Mouse (Mus musculus) R1 (cell line): ENCODE data around the gene Prkd3.

ENCODE experiments used
- DNase-seq: peaks from one replicate; pipeline ENCODE4 v3.0.0-alpha.2; 2018; ENCODE audit warnings: low read depth, low spot score

Gene Prkd3

GRCm38 (mm10) chr17:79020208-79020983, at the start of gene Prkd3:
Prkd3 (minus strand) TSS chr17:79020816.
- peak; percentile 70 for DNase-seq

DNA sequence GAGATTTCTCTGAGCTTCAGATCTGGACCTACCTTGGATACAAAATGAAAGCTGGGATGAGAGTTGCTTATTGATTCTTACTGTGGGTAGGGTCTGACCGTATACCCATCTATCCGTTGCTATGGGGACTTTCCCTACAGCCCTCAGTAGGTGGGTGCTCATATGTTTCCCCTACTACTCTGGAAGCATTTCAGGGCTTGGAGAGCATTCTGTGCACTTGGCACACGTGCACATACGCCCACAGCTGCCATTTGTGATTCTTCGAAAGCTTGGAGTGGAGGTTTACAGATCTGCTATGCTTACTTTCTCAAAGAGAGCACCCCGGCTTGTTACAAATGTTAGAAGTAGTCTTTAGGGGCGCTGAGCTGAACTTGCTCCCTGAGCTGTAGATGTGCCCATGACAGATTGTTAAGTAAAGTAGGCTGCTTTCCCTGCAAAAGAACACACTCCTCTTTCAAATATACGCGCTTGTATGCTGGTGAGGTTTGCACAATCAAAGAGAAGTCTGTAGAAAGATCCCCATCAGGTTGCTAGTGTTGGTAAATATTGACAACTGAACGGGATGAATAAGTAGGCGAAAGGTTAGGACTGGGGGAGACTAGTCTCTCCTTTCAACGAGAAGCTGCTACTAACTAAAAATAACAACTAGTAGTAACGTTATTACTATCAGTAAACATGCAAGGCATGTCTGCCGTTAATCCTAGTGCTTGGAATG, 49.3 kb upstream of the Prkd3 start:
- peak; percentile 36 for DNase-seq

DNA sequence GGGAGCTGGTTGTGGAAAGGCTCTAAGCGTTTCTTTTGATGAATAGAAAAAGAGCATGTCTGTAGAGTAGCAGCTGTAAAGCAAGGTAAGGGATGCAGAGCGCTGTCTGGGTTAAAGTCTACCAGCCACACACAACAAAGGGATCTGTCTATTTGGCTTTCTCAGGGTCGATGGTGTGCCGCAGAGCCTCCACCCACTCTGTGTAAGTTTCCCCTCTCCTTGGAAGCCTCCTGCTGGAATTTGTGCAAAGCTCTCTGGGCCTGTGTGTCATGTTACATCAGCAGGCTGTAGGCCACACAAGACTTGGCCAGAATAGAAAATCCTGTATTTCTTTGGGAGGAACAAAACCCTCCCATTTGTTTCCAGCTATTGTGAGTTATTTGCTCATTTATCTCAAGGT, 48.4 kb upstream of the Prkd3 start:
- DNase-seq = peak; percentile 61

DNA sequence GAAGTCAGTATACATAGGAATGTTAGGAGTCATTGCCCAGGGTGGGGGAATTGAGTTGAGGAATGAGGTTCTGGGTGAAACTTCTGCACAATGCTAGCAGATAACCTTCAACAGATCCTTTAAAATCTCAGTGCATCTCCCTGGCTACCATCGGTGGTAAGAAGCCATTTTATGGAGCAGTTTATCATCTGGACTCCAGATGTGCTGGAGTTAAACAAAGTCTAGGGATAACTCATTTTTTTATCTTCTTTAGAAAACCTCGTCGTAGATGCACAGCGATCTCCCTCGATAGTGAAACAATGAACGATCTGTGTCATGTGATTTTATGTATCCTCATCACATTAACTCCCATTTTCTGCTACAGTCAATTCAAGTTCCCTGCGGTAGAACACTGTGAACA, 48.0 kb upstream of the Prkd3 start:
- no peak for DNase-seq

- DNase-seq = peak; percentile 5
Observed at GRCm38 (mm10) chr17:79064250-79064649, 43.6 kb upstream of the Prkd3 start.

DNA sequence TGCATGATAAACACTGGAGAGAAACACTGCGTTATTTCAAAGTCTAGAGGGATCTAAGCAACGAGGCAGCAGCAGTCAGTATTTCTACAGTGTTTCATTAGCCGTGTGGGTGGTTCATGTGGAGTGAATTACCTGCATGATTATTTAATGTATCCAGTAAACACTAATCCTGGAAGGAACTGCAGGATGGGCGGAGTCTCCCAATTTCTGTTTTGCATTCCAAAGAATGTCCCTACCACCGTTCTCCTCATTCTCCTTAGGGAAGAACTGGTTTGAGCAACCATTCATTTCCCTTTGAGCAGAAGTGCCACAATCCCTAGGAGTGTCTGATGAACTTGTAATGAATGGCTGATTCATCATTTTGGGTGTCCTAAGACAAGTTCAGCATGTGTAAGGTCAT, 39.6 kb upstream of the Prkd3 start:
- peak; percentile 67 for DNase-seq

GRCm38 (mm10) chr17:79058271-79058670, 37.7 kb upstream of the Prkd3 start:
- no peak for DNase-seq

DNA sequence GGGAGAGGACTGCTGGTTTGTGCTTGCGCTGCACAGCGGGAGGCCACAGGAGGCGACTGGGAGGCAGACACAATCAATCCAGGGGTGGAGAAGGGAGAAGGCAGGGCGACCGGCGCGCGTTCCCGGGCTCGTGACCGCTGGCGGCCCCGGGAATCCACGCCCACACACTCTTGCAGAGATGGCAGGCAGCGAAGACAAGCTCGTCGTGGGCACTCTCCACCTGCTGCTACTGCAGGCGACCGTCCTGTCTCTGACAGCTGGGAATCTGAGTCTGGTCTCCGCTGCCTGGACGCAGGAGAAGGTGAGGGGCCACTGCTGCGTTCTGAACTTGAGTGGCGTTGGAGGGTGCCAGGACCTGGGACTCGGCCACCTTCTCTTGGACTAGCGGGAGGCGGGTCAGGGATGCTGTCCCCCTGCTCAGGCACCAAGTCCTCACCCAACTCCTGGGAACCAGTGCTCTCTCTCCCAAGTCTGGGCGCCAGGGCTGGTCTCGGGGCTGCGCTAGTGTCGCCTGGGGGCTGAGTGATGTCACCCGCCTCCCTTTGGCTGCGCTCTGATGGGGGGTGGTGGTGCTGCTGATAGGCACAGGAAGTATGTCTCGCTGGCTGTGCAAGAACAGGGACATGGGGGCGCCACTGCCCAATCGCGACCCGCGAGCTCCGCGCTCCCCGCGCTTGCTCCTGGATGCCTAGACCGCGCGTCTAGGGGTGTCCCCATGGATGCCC, 31.6 kb upstream of the Prkd3 start:
- peak; percentile 85 for DNase-seq

DNA sequence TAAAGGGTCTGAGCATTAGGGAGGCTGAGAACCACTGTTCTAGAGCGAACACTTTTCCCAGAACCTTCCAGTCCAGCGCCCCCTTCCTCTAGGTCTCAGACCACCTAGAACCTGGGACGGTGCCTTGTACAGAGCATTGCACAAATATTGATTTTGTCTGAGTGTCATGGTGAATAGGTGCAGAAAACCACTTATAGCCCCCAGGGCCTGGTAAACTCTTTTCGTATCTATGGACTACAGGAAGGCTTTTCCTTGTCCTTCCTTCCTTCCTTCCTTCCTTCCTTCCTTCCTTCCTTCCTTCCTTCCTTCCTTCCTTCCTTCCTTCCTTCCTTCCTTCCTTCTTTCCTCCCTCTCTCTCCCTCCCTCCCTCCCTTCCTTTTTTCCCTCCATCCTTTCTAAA, 31.0 kb upstream of the Prkd3 start, which contains the start of gene Qpct:
Gene Qpct (plus strand): TSS at position 301 of the 400 bp plus-strand sequence.
- DNase-seq = peak; percentile 18

GRCm38 (mm10) chr17:79043705-79044104, 23.1 kb upstream of the Prkd3 start:
- DNase-seq = no peak

GRCm38 (mm10) chr17:79039660-79040059, 19.0 kb upstream of the Prkd3 start:
- no peak for DNase-seq

- no peak for DNase-seq
Observed at GRCm38 (mm10) chr17:79032782-79033181, 12.2 kb upstream of the Prkd3 start.

DNA sequence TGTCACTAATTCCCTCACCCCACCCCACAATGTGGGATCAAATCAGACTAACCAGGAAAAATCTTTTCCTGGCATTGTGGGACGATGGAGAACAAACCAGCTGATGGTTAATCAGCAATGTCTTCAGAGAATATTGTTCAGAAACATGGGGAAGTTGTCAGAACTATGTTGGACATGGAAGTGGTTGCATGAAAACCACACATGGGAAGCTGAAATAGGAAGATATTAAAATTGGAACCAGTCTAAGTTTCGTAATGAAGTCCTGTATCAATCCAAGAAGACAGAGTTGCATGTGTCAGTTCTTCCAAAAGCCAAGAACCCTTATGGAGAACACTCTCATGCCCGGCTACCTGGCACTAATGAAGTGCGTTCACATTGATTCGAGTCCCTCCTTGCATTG, 11.0 kb upstream of the Prkd3 start:
- no peak for DNase-seq

- DNase-seq = no peak
Observed at GRCm38 (mm10) chr17:79029226-79029625, 8.6 kb upstream of the Prkd3 start.

DNA sequence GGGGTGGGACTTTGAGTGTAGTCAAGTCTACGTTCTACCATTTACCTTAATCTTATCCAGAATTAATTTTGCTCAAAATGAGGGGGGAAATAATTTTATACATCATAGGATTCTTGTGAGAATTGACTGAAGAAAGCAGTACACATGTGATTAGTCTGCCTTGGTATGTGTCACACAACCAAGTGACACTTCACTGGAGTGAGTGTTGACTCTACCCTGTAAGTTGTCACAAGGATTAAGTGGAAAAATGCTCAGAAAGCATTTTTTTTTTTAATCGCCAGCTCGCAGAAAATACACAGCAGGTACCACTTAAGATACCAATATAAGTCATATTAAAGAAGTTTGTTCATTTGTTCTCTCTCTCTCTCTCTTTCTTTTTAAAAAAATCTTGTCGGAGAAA, 3.9 kb upstream of the Prkd3 start:
- no peak for DNase-seq

DNA sequence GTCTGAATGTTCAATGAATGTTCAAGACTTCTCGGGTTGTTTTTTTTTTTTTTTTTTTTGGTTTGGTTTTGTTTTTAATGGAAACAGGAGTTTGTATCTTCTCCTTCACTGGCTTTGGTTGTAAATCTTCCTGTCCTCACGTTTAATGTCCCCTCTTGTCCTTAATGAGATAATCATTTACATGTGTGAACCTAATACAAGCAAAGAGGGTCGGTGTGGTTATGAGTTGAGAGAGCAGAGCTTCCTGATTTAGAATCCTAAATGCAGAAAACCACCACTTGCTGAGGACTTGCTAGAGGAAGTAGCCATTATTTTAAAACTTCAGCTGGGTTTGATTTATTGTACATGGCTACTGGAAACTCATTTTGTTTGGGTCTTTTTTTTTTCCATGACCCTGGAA, 2.1 kb upstream of the Prkd3 start:
- no peak for DNase-seq

DNA sequence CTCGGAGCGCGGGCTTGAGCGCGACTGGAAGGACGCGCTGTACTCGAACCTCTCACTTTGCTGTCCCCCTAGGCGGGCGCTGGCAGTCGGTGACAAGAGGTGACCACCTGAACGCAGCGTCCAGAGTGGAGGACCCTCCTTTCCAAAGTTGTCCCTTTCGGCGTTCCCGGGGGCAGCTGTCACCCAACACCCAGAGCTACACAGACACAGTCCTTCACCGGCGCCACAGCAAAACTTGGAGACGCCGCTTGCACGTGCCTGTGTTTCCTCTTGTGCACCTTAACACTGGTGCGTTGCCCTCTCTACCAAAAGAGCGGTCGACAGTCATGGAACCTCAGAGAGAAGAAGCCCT, 344 bp upstream of the Prkd3 start:
- peak; percentile 70 for DNase-seq

DNA sequence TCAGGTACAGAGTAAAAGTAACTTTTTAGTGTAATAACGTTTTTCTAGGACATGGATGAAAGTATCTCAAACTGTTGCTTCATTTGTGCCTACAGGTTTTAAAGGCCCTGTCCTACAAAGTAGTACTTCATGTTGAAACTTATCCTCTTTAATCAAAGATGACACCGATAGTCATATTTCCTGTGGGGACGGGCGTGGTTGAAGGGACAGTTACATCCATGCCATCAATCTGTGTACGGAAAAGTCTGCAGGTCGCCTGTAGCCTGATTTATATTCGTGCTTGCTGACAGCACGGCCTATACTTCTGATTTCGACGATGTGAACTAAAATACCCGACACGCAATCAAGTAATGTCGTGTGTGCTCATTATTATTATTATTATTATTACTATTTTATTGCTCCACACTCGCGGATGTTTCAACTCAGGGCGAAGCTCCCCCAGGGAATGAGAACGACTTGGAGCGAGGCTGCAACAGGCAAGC, 849 bp downstream of the Prkd3 start:
- DNase-seq = no peak

GRCm38 (mm10) chr17:79018422-79018821, 2.2 kb downstream of the Prkd3 start:
- DNase-seq = no peak

- DNase-seq = no peak
Observed at GRCm38 (mm10) chr17:79015831-79016230, 4.8 kb downstream of the Prkd3 start.

DNA sequence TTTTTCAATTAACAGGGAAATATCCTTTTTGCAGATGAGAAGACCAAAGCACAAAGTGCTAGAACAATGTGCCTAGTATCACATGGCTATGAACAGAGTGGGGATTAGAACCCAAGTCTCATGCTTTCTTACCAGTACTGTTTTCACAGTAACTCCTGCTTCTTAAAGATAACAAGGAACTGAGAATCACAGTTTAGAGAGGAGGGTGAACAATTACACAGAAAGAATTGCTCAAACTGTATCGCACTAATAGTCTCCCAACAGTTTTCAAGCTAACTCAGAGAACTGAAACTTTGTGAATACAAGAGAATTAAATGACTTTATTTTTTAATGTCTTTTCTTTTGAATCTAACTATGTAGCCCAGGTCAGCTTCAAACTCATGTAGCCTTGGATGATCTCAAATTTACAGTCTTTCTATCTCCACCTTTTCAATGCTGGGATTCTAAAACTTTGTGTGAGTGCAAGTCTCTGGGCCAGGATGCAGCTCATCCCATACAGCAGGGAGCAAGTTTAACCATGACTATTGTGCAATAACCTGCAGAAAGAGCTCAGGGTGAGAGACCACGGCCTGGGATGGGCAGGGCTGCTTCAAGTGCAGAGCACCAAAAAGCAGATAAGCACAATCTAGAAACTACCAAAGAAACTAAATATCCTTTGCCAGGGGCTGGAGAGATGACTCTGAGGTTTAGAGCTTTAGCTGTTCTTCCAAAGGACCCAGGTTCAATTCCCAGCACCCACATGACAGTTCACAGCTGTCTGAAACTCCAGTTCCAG, 5.5 kb downstream of the Prkd3 start:
- DNase-seq = no peak

- DNase-seq = no peak
Observed at GRCm38 (mm10) chr17:79013625-79014024, 7.0 kb downstream of the Prkd3 start.
